Mouse (Mus musculus): Measurements from ENCODE around the gene Slc8a1. TPM values are rescaled to one million over a fixed set of nuclear protein-coding genes. Genes with fewer than 3 reads are reported as not detected.

Slc8a1 gene
- polyA plus RNA-seq, 1 experiment from 2014 or later = 84.6 TPM

DNA sequence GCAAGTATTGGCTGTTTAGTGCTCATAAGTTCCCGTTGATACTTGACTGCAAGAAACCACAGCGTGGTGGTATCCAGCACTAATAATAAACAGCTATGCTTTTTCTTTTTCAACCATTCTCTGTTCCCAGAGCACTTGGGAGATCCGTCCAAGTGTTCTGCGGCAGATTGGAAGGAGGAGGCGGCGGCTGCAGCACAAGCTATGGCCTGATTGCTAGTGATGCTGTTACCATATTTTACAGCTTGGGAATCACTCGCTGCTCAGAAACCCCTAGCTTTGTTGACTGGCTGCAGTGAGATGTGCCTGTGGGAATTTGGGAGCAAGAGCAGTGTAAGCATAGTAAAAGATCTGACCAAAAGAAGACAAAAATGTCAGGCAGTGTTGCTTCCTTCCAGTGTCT, 310.9 kb downstream of the Slc8a1 start:
- 87% methylated on average over 7 of the region's 7 CpGs for WGBS
- no peak for ATAC-seq (replicated peaks; ENCODE audit: extremely low read depth, insufficient read depth, low FRiP score)
- Histone ChIP-seq H3K27me3 (ENCODE audit: control insufficient read depth, insufficient read depth, low read length) (no peaks in the 10 kb centered on the region), H3K9me3 (replicated peaks; ENCODE audit: control insufficient read depth, low read length) (no peaks in the 10 kb centered on the region), H3K4me2 (ENCODE audit: low read depth, low read length) (no peak overlapping the region), H3K4me3 (ENCODE audit: low read length) (no peak overlapping the region), H3K27ac (ENCODE audit: low read length) (no peak overlapping the region), H3K36me3 (ENCODE audit: control insufficient read depth, insufficient read depth) (peaks cover 32% of the 10 kb centered on the region), H3K9ac (ENCODE audit: low read length) (no peak overlapping the region), H3K4me1 (ENCODE audit: control insufficient read depth, insufficient read depth, low read length) (peaks cover 3% of the 10 kb centered on the region; the same call in 1 of the 2 replicates)

GRCm38 (mm10) chr17:81424256-81424912, 313.8 kb downstream of the Slc8a1 start:
- H3K4me1 ChIP-seq (ENCODE audit: control insufficient read depth, insufficient read depth, low read length) = 0 out of 2 replicates have a peak, but pooled peaks cover 5% of the 10 kb centered on the region
- no peaks in the 10 kb centered on the region for H3K27me3 ChIP-seq (ENCODE audit: control insufficient read depth, insufficient read depth, low read length)
- H3K9ac ChIP-seq (ENCODE audit: low read length) = no peak overlapping the region
- H3K9me3 ChIP-seq (replicated peaks; ENCODE audit: control insufficient read depth, low read length) = no peaks in the 10 kb centered on the region
- no peak overlapping the region for H3K4me3 ChIP-seq (ENCODE audit: low read length)
- no peak for ATAC-seq (replicated peaks; ENCODE audit: extremely low read depth, insufficient read depth, low FRiP score)
- H3K27ac ChIP-seq (ENCODE audit: low read length) = no peak overlapping the region
- peaks cover 37% of the 10 kb centered on the region for H3K36me3 ChIP-seq (ENCODE audit: control insufficient read depth, insufficient read depth)
- WGBS = 59% methylated on average over 10 of the region's 10 CpGs
- H3K4me2 ChIP-seq (ENCODE audit: low read depth, low read length) = no peak overlapping the region

- H3K9ac ChIP-seq (ENCODE audit: low read length) = no peak overlapping the region
- no peaks in the 10 kb centered on the region for H3K9me3 ChIP-seq (replicated peaks; ENCODE audit: control insufficient read depth, low read length)
- H3K27ac ChIP-seq (ENCODE audit: low read length) = peak overlapping the region; percentile 43
- 62% methylated on average over 10 of the region's 10 CpGs for WGBS
- no peak overlapping the region for H3K4me3 ChIP-seq (ENCODE audit: low read length)
- H3K36me3 ChIP-seq (ENCODE audit: control insufficient read depth, insufficient read depth) = peaks cover 39% of the 10 kb centered on the region
- no peaks in the 10 kb centered on the region for H3K27me3 ChIP-seq (ENCODE audit: control insufficient read depth, insufficient read depth, low read length)
- ATAC-seq (replicated peaks; ENCODE audit: extremely low read depth, insufficient read depth, low FRiP score) = peak; percentile 38; the same call in 1 of the 2 replicates
- H3K4me2 ChIP-seq (ENCODE audit: low read depth, low read length) = no peak overlapping the region
- 0 out of 2 replicates have a peak, but pooled peaks cover 5% of the 10 kb centered on the region for H3K4me1 ChIP-seq (ENCODE audit: control insufficient read depth, insufficient read depth, low read length)
Observed at GRCm38 (mm10) chr17:81419802-81420459, 318.2 kb downstream of the Slc8a1 start.

- peaks cover 12% of the 10 kb centered on the region; the same call in 1 of the 2 replicates for H3K4me1 ChIP-seq (ENCODE audit: control insufficient read depth, insufficient read depth, low read length)
- WGBS = 79% methylated on average over 6 of the region's 6 CpGs
- no peak for ATAC-seq (replicated peaks; ENCODE audit: extremely low read depth, insufficient read depth, low FRiP score)
- peaks cover 24% of the 10 kb centered on the region for H3K36me3 ChIP-seq (ENCODE audit: control insufficient read depth, insufficient read depth)
- H3K4me2 ChIP-seq (ENCODE audit: low read depth, low read length) = no peak overlapping the region
- H3K4me3 ChIP-seq (ENCODE audit: low read length) = no peak overlapping the region
- no peaks in the 10 kb centered on the region for H3K27me3 ChIP-seq (ENCODE audit: control insufficient read depth, insufficient read depth, low read length)
- no peaks in the 10 kb centered on the region for H3K9me3 ChIP-seq (replicated peaks; ENCODE audit: control insufficient read depth, low read length)
- H3K9ac ChIP-seq (ENCODE audit: low read length) = no peak overlapping the region
- H3K27ac ChIP-seq (ENCODE audit: low read length) = no peak overlapping the region
Observed at GRCm38 (mm10) chr17:81416361-81417114, 321.6 kb downstream of the Slc8a1 start.

DNA sequence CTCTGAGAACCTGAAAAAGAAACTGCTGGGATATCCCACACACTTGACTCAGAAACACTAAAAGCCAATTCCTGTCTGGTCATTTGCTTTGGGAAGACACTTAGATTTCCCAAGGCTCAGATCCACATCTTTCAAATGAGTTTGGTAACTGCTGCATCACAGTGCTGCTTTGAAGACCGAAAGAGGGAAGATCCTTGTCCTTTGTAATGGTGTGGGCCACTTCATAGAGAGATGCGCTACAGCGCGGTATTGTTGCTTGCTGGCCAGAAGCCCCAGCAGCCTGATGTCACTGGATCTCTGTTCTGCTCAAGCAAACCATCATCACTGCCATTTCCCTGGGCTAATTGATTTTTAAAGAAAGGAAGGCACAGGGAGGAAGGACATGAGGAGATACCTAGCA, 325.4 kb downstream of the Slc8a1 start:
- Histone ChIP-seq H3K36me3 (ENCODE audit: control insufficient read depth, insufficient read depth) (peaks cover 28% of the 10 kb centered on the region), H3K27ac (ENCODE audit: low read length) (no peak overlapping the region), H3K27me3 (ENCODE audit: control insufficient read depth, insufficient read depth, low read length) (no peaks in the 10 kb centered on the region), H3K4me2 (ENCODE audit: low read depth, low read length) (no peak overlapping the region), H3K9me3 (replicated peaks; ENCODE audit: control insufficient read depth, low read length) (no peaks in the 10 kb centered on the region), H3K4me1 (ENCODE audit: control insufficient read depth, insufficient read depth, low read length) (peaks cover 8% of the 10 kb centered on the region; the same call in 1 of the 2 replicates), H3K4me3 (ENCODE audit: low read length) (no peak overlapping the region), H3K9ac (ENCODE audit: low read length) (no peak overlapping the region)
- no peak for ATAC-seq (replicated peaks; ENCODE audit: extremely low read depth, insufficient read depth, low FRiP score)
- 81% methylated on average over 4 of the region's 4 CpGs for WGBS

- no peak overlapping the region for H3K4me3 ChIP-seq (ENCODE audit: low read length)
- WGBS = 80% methylated on average over 4 of the region's 4 CpGs
- no peak for ATAC-seq (replicated peaks; ENCODE audit: extremely low read depth, insufficient read depth, low FRiP score)
- no peak overlapping the region for H3K4me2 ChIP-seq (ENCODE audit: low read depth, low read length)
- no peaks in the 10 kb centered on the region for H3K9me3 ChIP-seq (replicated peaks; ENCODE audit: control insufficient read depth, low read length)
- no peaks in the 10 kb centered on the region for H3K27me3 ChIP-seq (ENCODE audit: control insufficient read depth, insufficient read depth, low read length)
- peaks cover 19% of the 10 kb centered on the region for H3K36me3 ChIP-seq (ENCODE audit: control insufficient read depth, insufficient read depth)
- H3K4me1 ChIP-seq (ENCODE audit: control insufficient read depth, insufficient read depth, low read length) = peaks cover 25% of the 10 kb centered on the region
- no peak overlapping the region for H3K9ac ChIP-seq (ENCODE audit: low read length)
- H3K27ac ChIP-seq (ENCODE audit: low read length) = 0 out of 2 replicates have a peak overlapping the region, but pooled peaks have one; percentile 16
Observed at GRCm38 (mm10) chr17:81404225-81404624, 334.0 kb downstream of the Slc8a1 start.

GRCm38 (mm10) chr17:81403121-81403520, 335.1 kb downstream of the Slc8a1 start:
- H3K9ac ChIP-seq (ENCODE audit: low read length) = no peak overlapping the region
- WGBS = 81% methylated on average over 4 of the region's 4 CpGs
- H3K27ac ChIP-seq (ENCODE audit: low read length) = peak overlapping the region; percentile 56
- 0 out of 2 replicates have a peak, but pooled peaks have one; percentile 25 for ATAC-seq (replicated peaks; ENCODE audit: extremely low read depth, insufficient read depth, low FRiP score)
- H3K4me1 ChIP-seq (ENCODE audit: control insufficient read depth, insufficient read depth, low read length) = peaks cover 25% of the 10 kb centered on the region
- no peaks in the 10 kb centered on the region for H3K27me3 ChIP-seq (ENCODE audit: control insufficient read depth, insufficient read depth, low read length)
- no peaks in the 10 kb centered on the region for H3K9me3 ChIP-seq (replicated peaks; ENCODE audit: control insufficient read depth, low read length)
- no peak overlapping the region for H3K4me2 ChIP-seq (ENCODE audit: low read depth, low read length)
- H3K36me3 ChIP-seq (ENCODE audit: control insufficient read depth, insufficient read depth) = peaks cover 15% of the 10 kb centered on the region
- H3K4me3 ChIP-seq (ENCODE audit: low read length) = no peak overlapping the region

GRCm38 (mm10) chr17:81402636-81403035, 335.5 kb downstream of the Slc8a1 start:
- peak overlapping the region; percentile 56 for H3K27ac ChIP-seq (ENCODE audit: low read length)
- whole genome bisulfite sequencing = 20% methylated on average over 2 of the region's 2 CpGs
- H3K4me3 ChIP-seq (ENCODE audit: low read length) = no peak overlapping the region

More at GRCm38 (mm10) chr17:81402636-81403035, 335.5 kb downstream of the Slc8a1 start:
- Histone ChIP-seq H3K9me3 (replicated peaks; ENCODE audit: control insufficient read depth, low read length) (no peaks in the 10 kb centered on the region), H3K4me1 (ENCODE audit: control insufficient read depth, insufficient read depth, low read length) (peaks cover 25% of the 10 kb centered on the region), H3K27me3 (ENCODE audit: control insufficient read depth, insufficient read depth, low read length) (no peaks in the 10 kb centered on the region), H3K36me3 (ENCODE audit: control insufficient read depth, insufficient read depth) (peaks cover 10% of the 10 kb centered on the region), H3K4me2 (ENCODE audit: low read depth, low read length) (no peak overlapping the region), H3K9ac (ENCODE audit: low read length) (no peak overlapping the region)
- ATAC-seq (replicated peaks; ENCODE audit: extremely low read depth, insufficient read depth, low FRiP score) = peak; percentile 83

Measured in heart, embryonic 16.5 days (tissue).